Mouse (Mus musculus) ovary, postnatal 10 days (tissue): ENCODE measurements around the gene Zscan10.
A peak's percentile ranks its signal among the peaks of the same experiment; 100 is the strongest.
"Not testable (repeated sequence)": the region's sequence is repeated elsewhere in the genome, so short reads cannot be mapped to it uniquely, and the experiment has no call there.

Experiments used
- DNase-seq: peaks from one replicate; pipeline ENCODE4 v3.0.0; 2022; ENCODE audit warnings: low spot score

Zscan10 gene

GRCm38 (mm10) chr17:23587253-23587652 is 13.4 kb upstream of the Zscan10 start:
- DNase-seq, result no peak

GRCm38 (mm10) chr17:23592208-23592925 is 8.3 kb upstream of the Zscan10 start:
- DNase-seq, result peak; percentile 86

- DNase-seq, result no peak
Measured at GRCm38 (mm10) chr17:23592926-23593300, 7.7 kb upstream of the Zscan10 start.

- not testable (repeated sequence) for DNase-seq
Measured at GRCm38 (mm10) chr17:23595139-23595538, 5.5 kb upstream of the Zscan10 start.

- peak; percentile 66 for DNase-seq
Measured at GRCm38 (mm10) chr17:23598582-23599552, 1.8 kb upstream of the Zscan10 start, which contains the start of gene Zfp13. TSS of gene Zfp13 (minus strand) at chr17:23599487.

GRCm38 (mm10) chr17:23599605-23600063 is 1.0 kb upstream of the Zscan10 start:
- no peak for DNase-seq

- DNase-seq, result no peak
Measured at GRCm38 (mm10) chr17:23601836-23602585, 1.4 kb downstream of the Zscan10 start.

- no peak for DNase-seq
Measured at GRCm38 (mm10) chr17:23603077-23603476, 2.4 kb downstream of the Zscan10 start.

- DNase-seq, result no peak
Measured at GRCm38 (mm10) chr17:23603542-23603941, 2.9 kb downstream of the Zscan10 start.

- no peak for DNase-seq
Measured at GRCm38 (mm10) chr17:23604394-23604793, 3.7 kb downstream of the Zscan10 start.

GRCm38 (mm10) chr17:23605220-23605619 is 4.6 kb downstream of the Zscan10 start:
- DNase-seq, result no peak

- DNase-seq, result no peak
Measured at GRCm38 (mm10) chr17:23609612-23610011, 9.0 kb downstream of the Zscan10 start.

- no peak for DNase-seq
Measured at GRCm38 (mm10) chr17:23610361-23610800, 9.7 kb downstream of the Zscan10 start.

GRCm38 (mm10) chr17:23617087-23617486 is 16.4 kb downstream of the Zscan10 start:
- DNase-seq, result no peak

- no peak for DNase-seq
Measured at GRCm38 (mm10) chr17:23620351-23620750, 19.7 kb downstream of the Zscan10 start.

- DNase-seq, result no peak
Measured at GRCm38 (mm10) chr17:23627813-23628212, 27.2 kb downstream of the Zscan10 start.

- peak; percentile 65 for DNase-seq
Measured at GRCm38 (mm10) chr17:23630195-23631020, 29.8 kb downstream of the Zscan10 start.

- no peak for DNase-seq
Measured at GRCm38 (mm10) chr17:23631241-23631640, 30.6 kb downstream of the Zscan10 start.

- DNase-seq, result no peak
Measured at GRCm38 (mm10) chr17:23644613-23645495, 44.2 kb downstream of the Zscan10 start, which contains the start of gene Mmp25. TSS of gene Mmp25 (minus strand) at chr17:23645277.

GRCm38 (mm10) chr17:23645894-23646293 is 45.2 kb downstream of the Zscan10 start:
- DNase-seq, result no peak
